Mouse (Mus musculus) fibroblast of lung, adult 2 months (primary cell): ENCODE data around the gene Eri3.

ENCODE experiments used
- DNase-seq: peaks from one replicate; pipeline ENCODE4 v3.0.0-alpha.2; 2011; ENCODE audit warnings: low read depth

Eri3 gene

DNA sequence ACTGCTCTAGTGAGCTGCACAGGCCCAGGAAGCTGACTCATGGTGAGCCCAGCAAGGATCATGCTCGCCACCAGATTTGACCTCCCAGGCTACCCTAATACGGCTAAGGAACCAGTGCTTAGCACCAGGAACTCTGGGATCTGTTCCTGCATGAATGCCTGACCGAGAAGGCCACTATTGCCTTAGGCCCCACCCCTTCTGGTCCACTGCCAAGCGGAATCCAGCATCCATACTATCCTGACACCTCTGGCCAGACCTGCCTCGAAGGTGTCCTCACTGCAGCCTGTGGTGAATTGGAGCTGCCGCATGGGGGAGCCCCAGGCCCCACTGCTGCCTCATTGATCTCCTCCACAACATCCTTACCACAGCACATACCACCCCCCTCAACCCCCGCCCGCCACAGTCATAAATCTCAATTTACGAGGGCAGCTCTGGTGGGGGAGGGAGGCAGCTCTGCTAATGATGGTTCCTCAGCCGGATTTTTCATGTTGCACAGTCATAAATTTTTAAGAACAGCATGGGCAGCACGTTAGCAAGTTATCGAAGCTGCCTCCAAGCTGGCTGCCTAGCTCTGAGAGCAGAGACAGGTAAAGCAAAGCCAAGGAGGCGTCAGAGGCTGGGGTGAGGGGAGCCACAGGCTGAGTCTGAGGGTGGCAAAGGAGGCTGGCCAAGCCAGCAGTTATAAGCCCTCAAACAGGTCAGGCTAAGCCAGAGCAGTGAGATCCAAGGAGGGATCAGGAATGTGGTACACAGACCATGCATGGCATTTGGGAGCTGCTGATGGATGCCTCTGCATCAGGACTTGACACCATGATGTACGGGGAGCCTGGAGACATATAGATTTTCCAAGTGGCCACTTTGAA is 108.6 kb downstream of the Eri3 start:
- DNase-seq, result peak; percentile 33

DNA sequence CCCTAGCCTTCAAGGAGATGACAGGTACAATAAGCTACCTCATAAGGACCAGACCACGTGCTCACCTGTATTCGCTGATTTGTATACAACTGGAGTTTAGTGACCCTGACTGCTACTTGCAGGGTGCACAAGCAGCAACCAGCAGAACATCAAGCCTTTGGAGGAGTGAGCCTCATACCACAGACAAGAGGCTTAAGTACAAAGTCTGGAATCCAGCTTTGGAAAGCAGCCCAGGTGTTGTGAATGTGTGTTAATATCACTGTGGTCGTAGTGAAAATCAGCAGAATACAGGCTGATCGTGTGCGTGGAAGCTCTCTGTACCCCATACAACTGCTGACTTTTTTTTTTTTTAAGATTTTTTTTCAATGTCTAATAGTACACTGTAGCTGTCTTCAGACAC is 109.8 kb downstream of the Eri3 start:
- DNase-seq, result no peak

DNA sequence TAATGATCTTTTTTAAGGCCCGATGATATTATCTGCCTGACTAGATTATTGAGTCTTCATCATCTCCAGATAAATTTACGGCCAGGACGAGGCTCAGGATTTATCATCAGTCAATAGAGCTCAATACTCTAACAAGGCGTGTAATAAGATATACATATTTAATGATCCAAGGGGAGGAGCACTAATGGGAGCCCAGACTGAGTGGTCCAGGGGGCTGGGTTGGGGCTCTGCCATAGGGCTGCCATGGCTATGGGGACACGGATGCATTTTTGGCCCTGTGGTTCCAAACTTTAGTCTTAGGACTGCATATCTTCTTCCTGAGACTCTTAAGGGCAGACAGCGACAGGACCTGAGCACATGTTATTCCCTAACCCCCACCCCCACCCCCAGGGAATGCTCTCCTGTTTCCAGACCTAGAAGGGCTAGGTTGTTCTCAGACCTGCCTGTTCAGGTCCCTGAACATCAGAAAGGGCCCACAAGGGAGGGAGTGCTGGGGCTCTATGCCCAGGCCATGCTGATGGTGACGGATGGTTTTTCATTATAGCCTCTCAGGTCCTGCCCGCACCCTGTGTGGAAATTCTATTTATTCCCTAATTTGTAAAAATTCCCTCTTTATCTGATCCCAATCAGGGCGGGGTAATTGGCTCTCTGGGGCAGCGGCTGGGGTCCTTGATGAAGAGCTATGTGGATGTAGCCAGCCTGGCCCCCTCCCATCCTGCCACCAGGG is 114.4 kb downstream of the Eri3 start:
- no peak for DNase-seq

DNA sequence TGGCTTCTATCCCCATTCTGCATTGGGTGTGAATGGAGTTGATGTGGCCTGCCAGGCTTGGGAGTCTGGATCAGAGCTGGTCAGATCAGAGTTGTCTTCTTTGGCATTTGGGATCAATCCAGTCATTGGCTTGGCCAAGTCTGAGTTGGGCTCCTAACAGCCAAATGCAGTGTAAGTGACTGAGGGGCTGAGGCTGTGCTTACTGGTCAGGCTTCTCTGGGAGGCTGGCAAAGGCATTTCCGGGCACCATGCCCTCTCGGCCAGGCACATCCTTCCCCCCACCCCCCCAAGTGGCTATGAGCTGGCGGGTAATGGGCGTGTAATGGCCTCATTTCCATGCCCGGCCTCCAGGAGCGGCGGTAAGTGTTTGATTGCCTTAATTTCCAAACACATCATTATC is 115.4 kb downstream of the Eri3 start:
- peak; percentile 71 for DNase-seq

DNA sequence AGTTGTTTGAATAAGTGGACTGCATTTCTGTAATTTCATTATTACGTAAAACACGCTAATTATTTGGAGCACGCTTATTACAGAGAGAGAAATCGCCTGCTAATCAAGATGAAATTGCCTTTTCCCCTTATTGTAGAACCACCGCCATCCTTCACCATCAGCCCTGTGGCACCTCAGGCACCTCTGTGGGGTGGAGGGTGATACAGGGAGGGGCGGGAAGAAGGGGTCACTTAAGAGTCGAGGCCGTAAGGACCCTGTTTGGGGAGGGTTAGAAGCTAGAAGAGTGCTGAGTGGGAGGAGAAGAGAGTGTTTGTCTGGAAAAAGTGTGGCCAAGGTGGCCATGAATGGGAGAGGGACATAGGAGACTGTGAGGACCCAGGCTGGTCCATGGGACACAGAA is 115.9 kb downstream of the Eri3 start:
- no peak for DNase-seq

DNA sequence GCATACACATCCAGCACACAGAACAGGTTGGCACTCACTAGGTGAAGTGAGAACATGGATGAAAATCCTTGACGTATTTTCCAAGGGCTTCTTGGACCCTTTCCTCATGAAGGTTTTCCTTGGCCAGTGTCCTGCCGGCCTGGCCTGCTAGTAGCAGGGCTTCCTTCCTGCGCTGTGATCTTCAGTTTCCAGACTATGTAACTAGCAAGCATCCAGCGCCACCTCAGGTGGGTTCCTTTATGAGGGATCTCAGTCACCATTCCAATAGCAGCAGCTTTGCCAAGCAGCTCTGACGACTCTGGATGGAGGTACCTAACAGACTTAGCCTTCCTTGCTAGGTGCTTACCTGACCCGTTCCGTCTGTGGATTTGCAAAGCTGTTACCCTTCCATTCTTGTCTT is 119.7 kb downstream of the Eri3 start:
- DNase-seq, result no peak

DNA sequence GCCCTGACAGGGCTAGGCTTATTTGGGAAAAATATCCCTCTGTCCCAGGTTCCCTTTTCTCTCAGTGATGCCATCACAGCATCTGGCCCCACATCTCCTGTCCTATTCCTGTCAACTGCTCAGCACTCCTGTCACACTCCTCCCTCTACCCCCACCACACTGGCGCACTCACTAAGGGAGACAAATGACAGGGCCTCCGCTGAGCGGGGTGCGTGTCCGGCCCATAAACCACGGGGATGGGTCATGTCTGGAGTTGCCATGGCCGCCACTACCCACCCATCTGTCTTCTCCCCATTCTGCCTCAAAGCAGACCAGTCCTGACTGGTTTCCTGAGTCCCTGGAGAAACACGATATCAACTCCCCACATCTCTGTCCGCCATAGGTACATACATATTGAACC is 121.9 kb downstream of the Eri3 start:
- no peak for DNase-seq

DNA sequence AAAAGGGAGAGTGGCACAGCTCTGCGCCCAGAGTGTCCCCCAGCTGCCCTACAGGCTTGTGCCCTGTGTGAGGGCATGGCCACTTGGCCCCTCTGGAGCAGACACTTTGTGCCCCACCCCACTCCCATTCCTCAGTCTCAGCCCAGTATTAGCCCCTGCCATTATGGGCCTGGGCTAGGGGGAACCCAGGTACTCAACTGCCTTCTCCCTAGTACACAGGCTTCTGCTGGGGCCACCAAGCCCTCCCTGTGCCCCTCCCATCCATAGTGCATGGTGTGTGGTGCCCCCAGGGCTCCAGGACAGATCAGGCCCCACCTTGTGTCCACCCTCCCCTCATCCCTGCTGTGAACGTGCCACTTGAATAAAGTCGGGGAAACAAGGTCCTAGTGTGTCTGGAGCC is 123.7 kb downstream of the Eri3 start:
- DNase-seq, result no peak

DNA sequence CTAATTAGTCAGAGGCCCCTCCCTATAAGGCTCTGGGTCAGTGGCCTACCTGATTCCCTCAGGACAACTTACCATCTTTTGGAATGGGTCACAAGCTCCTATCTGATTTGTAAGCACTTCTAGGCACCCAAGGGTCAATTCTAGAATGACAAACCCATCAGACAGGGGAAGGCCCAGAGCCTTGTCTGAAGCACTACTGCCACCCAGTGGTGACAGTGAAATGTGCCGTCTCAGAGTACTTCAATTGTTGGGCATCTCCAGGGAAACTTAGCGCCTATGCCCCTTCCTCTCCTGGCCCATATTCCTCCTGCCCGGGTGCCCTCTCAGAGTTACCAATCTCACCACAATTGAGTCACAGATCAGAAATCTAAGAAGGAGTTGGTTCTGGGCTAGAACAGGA is 126.7 kb downstream of the Eri3 start:
- peak; percentile 36 for DNase-seq

DNA sequence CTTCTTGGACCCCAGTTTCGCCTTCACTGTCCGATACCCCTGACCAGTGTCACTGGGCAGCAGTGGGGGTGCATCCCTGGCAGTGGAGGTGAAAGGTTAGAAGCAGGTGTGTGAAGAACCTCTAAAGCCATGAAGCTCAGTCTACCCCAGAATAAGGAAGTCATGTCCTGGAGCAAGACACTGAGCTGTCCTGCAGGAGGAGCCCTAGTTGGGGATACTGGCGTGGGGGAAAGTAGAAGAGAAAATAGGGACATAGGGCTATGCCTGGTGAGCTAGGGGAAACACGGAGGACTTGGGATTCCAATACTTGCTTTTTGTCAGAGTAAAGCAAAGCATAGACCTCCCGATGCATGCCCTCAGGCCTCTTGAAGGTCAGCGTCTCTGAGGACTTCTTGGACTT is 130.8 kb downstream of the Eri3 start:
- DNase-seq, result no peak

DNA sequence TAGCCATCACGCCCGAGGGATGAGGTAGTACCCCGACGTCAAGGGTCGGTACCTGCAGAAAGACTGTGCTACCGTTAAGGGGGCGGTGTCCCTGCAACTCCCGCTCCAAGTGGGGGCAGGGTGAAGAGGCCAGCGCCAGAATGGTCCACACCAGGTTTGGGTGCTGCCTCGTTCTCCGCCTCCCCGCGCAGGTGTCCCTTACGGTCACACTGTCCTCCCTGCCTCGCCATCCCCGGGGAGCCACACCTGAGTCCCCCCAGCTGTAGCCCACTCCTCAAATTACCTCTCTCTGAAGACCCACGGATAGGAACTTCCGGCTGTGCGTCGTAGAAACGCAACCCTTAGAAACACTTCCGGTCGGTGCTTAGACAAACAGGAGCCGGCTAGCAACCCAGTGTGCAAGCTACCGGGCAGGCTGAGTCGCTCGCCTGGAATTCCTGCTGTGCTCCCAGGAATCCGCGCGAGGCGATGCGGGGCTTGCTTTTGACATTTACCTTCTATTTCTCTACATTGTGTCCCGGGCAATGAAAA is 131.8 kb downstream of the Eri3 start, which contains the start of gene Dmap1:
TSS of gene Dmap1 (minus strand) at position 343 of the 531 bp plus-strand sequence.
- peak; percentile 54 for DNase-seq

DNA sequence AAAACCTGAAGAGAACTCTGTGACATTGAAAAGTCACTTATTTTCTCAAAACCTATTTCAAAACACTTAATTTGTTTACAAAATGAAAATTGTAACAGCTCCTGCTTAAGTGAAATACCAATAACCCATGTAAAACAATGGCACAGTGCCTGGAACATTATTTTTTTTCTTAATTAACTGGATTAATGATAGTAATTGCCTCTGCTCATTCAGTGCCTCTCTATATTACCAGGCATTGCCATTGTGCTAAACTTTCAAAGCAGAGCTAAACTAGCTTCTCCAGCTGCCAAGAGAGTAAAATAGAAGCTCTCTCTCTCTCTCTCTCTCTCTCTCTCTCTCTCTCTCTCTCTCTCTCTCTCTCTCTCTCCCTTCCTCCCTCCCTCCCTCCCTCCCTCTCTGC is 132.3 kb downstream of the Eri3 start:
- no peak for DNase-seq

DNA sequence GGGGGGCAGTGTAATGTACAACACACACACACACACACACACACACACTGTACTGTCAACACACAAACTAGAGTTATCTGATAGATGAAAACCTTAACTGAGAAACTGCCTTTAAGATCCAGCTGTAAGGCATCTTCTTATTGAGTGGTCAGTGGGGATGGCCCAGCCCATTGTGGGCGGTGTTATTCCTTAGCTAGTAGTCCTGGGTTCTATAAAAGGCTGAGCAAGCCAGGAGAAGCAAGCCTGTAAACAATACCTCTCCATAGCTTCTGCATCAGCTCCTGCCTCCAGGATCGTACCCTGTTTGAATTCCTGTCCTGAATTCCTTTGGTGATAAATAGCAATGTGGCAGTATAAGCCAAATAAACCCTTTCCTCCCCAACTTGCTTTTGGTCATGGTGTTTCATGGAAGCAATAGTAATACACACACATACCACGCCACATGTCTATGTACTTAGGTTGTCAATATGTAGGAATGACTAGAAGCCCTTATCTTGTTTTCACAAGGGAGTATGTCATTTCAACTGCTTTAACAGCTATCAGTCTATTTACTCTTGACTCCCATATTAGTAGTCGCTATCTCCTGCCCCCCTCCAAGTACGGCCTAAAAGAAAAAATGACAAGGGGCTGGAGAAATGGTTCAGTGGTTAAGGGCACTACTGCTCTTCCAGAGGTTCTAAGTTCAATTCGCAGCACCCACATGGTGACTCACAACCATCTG is 133.0 kb downstream of the Eri3 start:
- DNase-seq, result no peak

DNA sequence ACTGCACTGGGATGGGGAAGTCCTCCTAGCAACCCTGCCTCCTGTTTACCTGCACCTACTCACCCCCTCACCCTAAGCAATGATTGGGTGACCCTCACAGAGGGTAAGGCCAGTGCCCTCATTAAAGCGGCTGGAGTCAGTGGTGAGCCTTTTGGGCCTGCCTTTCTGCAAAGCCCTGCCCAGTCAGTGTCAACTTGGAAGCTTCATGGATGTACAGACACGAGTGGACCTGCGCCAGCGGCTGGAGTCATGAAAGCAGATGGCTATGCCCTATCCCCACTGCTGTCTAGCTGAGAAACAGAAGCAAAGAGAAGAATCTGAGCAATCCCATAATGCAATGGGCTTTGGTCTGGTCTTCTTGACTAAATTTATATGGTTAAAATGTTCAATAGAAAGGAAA is 136.2 kb downstream of the Eri3 start:
- DNase-seq, result no peak

DNA sequence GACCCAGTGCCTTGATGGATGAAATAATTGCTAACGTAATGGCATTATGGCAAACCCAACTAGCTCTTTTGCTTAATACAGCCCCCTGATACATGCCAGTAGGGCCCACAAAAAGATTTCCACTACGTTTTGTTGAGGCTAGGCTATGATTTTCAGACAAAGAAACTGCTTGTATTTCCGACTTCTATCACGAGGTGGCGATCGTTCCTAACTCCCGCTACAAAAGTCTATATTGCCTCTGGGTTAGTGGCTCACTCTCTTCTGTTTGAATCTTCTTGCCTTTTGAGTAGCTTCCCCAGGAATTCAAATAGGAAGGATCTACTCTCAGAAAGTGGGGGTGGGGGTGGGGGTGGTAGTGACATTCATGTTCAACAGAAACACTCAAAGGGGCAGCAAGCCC is 155.2 kb downstream of the Eri3 start:
- peak; percentile 20 for DNase-seq

DNA sequence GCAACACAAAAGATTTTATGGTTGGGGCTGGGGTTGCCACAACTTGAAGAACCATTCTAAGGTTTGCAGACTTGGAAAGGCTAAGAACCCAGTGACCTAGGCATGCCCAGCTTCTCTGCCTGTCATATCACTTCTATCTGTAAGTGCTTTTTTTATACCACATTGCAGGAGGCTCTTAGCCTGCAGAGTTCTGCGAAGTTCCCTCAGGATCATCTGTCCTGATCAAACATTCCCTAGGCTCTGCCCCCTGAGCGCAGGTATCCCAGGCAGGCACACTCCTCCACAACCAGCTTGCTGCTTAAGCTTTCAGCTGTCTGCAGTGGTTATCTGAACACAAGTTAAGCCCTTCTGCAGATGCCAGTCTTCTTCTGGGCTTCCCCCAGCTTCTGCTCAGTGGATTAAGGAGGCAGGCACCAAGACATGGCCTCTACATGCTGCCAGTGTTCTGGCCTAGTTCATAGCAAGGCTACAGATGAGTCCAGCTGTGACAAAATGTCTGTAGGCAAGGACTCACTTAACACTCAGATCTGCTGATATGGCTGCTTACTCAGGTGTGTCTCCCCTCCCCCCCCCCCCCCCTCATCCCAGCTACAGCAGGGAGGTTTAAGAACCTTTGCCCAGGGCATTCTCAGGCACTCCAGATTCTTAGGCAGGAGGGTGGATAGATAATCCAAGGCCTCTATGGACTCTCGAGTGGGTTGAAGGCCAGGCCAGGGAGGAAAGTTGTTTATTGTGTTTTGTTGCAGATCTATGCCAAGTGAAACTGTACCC is 158.8 kb downstream of the Eri3 start:
- no peak for DNase-seq

DNA sequence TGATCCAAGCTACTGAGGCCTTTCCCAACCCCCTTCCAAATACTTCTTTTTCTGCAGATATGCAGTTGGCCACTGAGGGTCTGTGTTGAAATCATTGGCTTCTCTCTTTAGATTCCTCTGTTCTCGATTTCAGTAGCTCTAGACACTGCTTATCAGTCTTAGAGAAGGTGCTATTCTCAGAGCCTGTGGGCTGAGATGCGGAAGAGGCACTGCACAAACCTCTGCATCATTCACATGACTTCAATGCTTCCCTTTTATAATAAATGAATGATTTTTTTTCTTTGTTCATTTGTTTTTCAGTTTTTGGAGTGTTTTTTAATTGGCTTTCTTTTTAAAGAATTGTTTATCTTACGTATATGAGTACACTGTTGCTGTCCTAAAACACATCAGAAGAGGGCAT is 162.1 kb downstream of the Eri3 start:
- DNase-seq, result no peak

DNA sequence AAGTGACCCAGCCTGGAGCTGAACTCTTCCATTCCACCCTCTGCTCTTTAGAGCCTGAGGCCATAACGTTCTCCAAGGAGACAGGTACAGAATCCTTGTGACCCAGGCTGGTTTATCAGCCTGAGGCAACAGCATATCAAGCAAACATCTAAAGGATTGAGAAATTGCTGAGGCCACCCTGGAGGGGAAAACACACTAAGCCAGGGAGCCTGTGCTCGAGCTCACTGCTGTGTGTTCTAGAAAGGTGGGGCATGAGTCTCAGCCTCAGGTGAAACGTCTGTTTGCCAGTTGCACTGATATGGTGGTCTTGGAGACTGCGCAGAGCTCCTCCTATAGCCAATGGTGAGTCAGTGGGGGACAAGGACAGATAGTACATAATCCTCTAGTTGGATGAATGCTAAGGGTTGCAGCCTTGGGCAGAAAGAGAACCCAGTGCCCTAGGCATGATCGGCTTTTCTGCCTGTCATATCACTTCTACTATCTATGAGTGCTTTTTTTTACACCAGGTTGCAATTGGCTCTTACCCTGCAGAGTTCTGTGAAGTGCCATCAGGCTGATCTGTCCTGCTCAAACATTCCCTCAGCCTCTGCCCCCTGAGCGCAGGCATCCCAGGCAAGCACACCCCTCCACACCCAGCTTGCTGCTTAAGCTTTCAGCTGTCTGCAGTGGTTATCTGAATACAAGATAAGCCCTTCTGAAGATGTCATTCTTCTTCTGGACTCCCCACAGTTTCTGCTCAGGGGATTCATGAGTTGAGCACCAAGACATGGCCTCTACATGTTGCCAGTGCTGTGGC is 163.3 kb downstream of the Eri3 start:
- no peak for DNase-seq
